Mouse (Mus musculus): ENCODE measurements around the gene Ush1c. TPM values are rescaled to one million over a fixed set of nuclear protein-coding genes. Genes with fewer than 3 reads are reported as not detected.
"Not testable (repeated sequence)": the region's sequence is repeated elsewhere in the genome, so short reads cannot be mapped to it uniquely, and the experiment has no call there.

The Ush1c gene
- polyA plus RNA-seq, 1 experiment from 2014 or later, result 2.1 TPM

GRCm38 (mm10) chr7:46179431-46180275 lies 58.6 kb downstream of the Ush1c start, which contains the start of gene Abcc8:
TSS of gene Abcc8 (minus strand) at chr7:46180033.
- Histone ChIP-seq H3K27ac (replicated peaks in 1 of 2; ENCODE audit: control insufficient read depth in 1 of 2, insufficient read depth in 1 of 2, low read depth in 2 of 2, low read length in 2 of 2) (no peak within 1 kb of the TSS), H3K9ac (ENCODE audit: low read length) (peak within 1 kb of the TSS; percentile 72), H3K9me3 (ENCODE audit: control insufficient read depth, low read length) (no peaks in the 10 kb centered on the region), H3K4me1 (ENCODE audit: control insufficient read depth in 2 of 2, insufficient read depth in 2 of 2, low read length in 2 of 2) (no peaks in the 10 kb centered on the region; a peak in 1 of 4 replicates), H3K27me3 (ENCODE audit: control insufficient read depth, insufficient read depth, low read length) (peaks cover 44% of the 10 kb centered on the region), H3K4me3 (ENCODE audit: control insufficient read depth in 1 of 2, insufficient read depth in 1 of 2, low read depth in 1 of 2, low read length in 2 of 2) (peak within 1 kb of the TSS; percentile 51 to 57), H3K4me2 (ENCODE audit: low read length) (peak within 1 kb of the TSS; percentile 88), H3K36me3 (ENCODE audit: control insufficient read depth, insufficient read depth, low read length) (no peaks in the 10 kb centered on the region)
- under 1% methylated on average over 75 of the region's 75 CpGs for WGBS
- peak; percentile 22; the same call in 1 of the 2 replicates for ATAC-seq (ENCODE audit: insufficient number of reproducible peaks, insufficient read depth, low FRiP score, low read depth)

DNA sequence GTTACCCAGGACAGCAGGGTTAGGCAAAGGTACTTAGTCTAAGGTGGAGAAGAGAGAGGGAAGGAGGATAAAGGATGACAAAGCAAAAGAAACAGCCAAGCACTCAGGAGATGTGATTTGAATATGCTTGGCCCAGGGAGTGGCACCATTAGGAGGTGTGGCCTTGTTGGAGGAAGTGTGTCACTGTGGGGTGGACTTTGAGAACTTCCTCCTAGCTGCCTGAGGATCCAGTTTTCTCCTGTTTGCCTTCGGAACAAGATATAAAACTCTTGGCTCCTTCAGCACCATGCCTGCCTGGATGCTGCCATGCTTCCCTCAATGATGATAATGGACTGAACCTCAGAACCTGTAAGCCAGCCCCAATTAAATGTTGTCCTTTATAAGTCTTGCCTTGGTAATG lies 69.3 kb downstream of the Ush1c start:
- H3K4me1 ChIP-seq (ENCODE audit: control insufficient read depth in 2 of 2, insufficient read depth in 2 of 2, low read length in 2 of 2); H3K4me2 ChIP-seq (ENCODE audit: low read length); H3K27ac ChIP-seq (replicated peaks in 1 of 2; ENCODE audit: control insufficient read depth in 1 of 2, insufficient read depth in 1 of 2, low read depth in 2 of 2, low read length in 2 of 2); ATAC-seq (ENCODE audit: insufficient number of reproducible peaks, insufficient read depth, low FRiP score, low read depth); H3K36me3 ChIP-seq (ENCODE audit: control insufficient read depth, insufficient read depth, low read length); H3K4me3 ChIP-seq (ENCODE audit: control insufficient read depth in 1 of 2, insufficient read depth in 1 of 2, low read depth in 1 of 2, low read length in 2 of 2); H3K9ac ChIP-seq (ENCODE audit: low read length); H3K9me3 ChIP-seq (ENCODE audit: control insufficient read depth, low read length); H3K27me3 ChIP-seq (ENCODE audit: control insufficient read depth, insufficient read depth, low read length): not testable (repeated sequence)
- WGBS, result 61% methylated on average over 1 of the region's 1 CpGs

GRCm38 (mm10) chr7:46168402-46168801 lies 69.9 kb downstream of the Ush1c start:
- 0 out of 2 replicates have a peak, but pooled peaks cover 3% of the 10 kb centered on the region for H3K36me3 ChIP-seq (ENCODE audit: control insufficient read depth, insufficient read depth, low read length)
- no peaks in the 10 kb centered on the region for H3K4me1 ChIP-seq (ENCODE audit: control insufficient read depth in 2 of 2, insufficient read depth in 2 of 2, low read length in 2 of 2)
- no peak overlapping the region for H3K4me3 ChIP-seq (ENCODE audit: control insufficient read depth in 1 of 2, insufficient read depth in 1 of 2, low read depth in 1 of 2, low read length in 2 of 2)
- H3K4me2 ChIP-seq (ENCODE audit: low read length), result no peak overlapping the region
- H3K27ac ChIP-seq (replicated peaks in 1 of 2; ENCODE audit: control insufficient read depth in 1 of 2, insufficient read depth in 1 of 2, low read depth in 2 of 2, low read length in 2 of 2), result no peak overlapping the region
- no peaks in the 10 kb centered on the region for H3K27me3 ChIP-seq (ENCODE audit: control insufficient read depth, insufficient read depth, low read length)
- no peak overlapping the region for H3K9ac ChIP-seq (ENCODE audit: low read length)
- H3K9me3 ChIP-seq (ENCODE audit: control insufficient read depth, low read length), result no peaks in the 10 kb centered on the region
- ATAC-seq (ENCODE audit: insufficient number of reproducible peaks, insufficient read depth, low FRiP score, low read depth), result no peak
- 87% methylated on average over 6 of the region's 6 CpGs for WGBS

DNA sequence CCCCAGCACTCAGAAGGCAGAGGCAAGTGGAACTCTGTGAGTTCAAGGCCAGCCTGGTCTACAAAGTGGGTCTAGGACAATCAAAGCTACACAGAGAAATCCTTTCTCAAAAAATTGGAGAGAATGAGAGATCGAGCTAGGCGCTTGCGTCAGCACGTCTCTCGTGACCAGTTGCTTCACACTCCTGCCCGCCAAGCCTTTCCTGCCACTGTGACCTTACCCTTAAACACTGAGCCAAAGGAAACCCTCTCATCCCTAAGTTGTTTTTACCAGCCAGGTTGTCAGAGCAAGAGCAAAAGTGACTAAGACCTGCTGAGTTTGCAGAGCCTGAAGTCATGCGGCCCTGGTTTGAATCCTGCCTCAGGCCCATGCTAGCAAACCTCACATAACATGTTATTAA lies 70.4 kb downstream of the Ush1c start:
- no peak for ATAC-seq (ENCODE audit: insufficient number of reproducible peaks, insufficient read depth, low FRiP score, low read depth)
- H3K4me3 ChIP-seq (ENCODE audit: control insufficient read depth in 1 of 2, insufficient read depth in 1 of 2, low read depth in 1 of 2, low read length in 2 of 2), result no peak overlapping the region
- H3K27ac ChIP-seq (replicated peaks in 1 of 2; ENCODE audit: control insufficient read depth in 1 of 2, insufficient read depth in 1 of 2, low read depth in 2 of 2, low read length in 2 of 2), result no peak overlapping the region
- H3K27me3 ChIP-seq (ENCODE audit: control insufficient read depth, insufficient read depth, low read length), result no peaks in the 10 kb centered on the region
- 94% methylated on average over 7 of the region's 7 CpGs for WGBS
- H3K4me2 ChIP-seq (ENCODE audit: low read length), result no peak overlapping the region
- H3K9me3 ChIP-seq (ENCODE audit: control insufficient read depth, low read length), result no peaks in the 10 kb centered on the region
- 0 out of 2 replicates have a peak, but pooled peaks cover 3% of the 10 kb centered on the region for H3K36me3 ChIP-seq (ENCODE audit: control insufficient read depth, insufficient read depth, low read length)
- H3K9ac ChIP-seq (ENCODE audit: low read length), result no peak overlapping the region
- peaks cover under 1 to 2% of the 10 kb centered on the region in 2 experiments; a peak in 2 of 4 replicates for H3K4me1 ChIP-seq (ENCODE audit: control insufficient read depth in 2 of 2, insufficient read depth in 2 of 2, low read length in 2 of 2)

DNA sequence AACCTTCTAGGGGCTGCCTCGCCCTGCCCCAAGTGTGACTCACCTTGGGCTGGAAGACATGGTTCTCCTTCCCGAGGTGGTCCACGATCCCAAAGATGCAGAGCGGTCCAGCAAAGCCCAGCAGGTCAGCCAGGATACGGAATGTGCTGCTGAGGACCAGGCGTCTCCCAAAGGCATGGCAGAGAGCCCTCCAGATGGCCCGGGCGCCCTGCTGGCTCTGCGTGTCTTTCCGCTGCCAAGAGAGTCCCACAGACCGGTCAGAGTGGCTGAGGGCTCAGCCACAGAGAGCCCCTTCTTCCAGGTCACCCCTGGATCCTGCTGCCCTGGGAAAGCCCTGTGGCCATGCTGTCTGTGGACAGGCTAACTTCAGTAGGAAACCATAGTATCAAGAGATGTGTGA lies 72.4 kb downstream of the Ush1c start:
- Histone ChIP-seq H3K27ac (replicated peaks in 1 of 2; ENCODE audit: control insufficient read depth in 1 of 2, insufficient read depth in 1 of 2, low read depth in 2 of 2, low read length in 2 of 2) (no peak overlapping the region), H3K4me2 (ENCODE audit: low read length) (no peak overlapping the region), H3K4me1 (ENCODE audit: control insufficient read depth in 2 of 2, insufficient read depth in 2 of 2, low read length in 2 of 2) (peaks cover 11 to 17% of the 10 kb centered on the region in 2 experiments), H3K9ac (ENCODE audit: low read length) (no peak overlapping the region), H3K36me3 (ENCODE audit: control insufficient read depth, insufficient read depth, low read length) (0 out of 2 replicates have a peak, but pooled peaks cover 3% of the 10 kb centered on the region), H3K9me3 (ENCODE audit: control insufficient read depth, low read length) (no peaks in the 10 kb centered on the region), H3K27me3 (ENCODE audit: control insufficient read depth, insufficient read depth, low read length) (no peaks in the 10 kb centered on the region), H3K4me3 (ENCODE audit: control insufficient read depth in 1 of 2, insufficient read depth in 1 of 2, low read depth in 1 of 2, low read length in 2 of 2) (no peak overlapping the region)
- WGBS, result 88% methylated on average over 11 of the region's 11 CpGs
- no peak for ATAC-seq (ENCODE audit: insufficient number of reproducible peaks, insufficient read depth, low FRiP score, low read depth)

DNA sequence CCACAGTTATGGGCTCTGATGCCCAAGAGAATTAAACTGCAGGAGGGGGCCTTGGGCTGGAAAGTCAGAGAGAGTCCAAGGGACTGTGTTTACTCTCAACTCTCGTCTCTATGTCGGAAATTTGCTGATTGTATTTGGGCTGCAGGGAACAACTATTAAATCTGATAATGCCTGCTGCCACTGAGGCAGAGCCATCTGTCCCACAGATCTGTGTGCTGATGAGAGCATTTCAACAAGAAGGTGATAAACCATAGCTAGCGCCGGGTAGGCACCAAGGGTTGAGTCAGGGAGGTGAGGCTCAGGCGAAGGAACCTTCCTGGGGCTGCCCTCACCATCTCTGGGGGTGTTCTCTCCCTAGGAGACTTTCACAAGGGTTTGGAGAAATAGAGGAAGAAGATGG lies 75.6 kb downstream of the Ush1c start:
- Histone ChIP-seq H3K36me3 (ENCODE audit: control insufficient read depth, insufficient read depth, low read length) (0 out of 2 replicates have a peak, but pooled peaks cover 3% of the 10 kb centered on the region), H3K27ac (replicated peaks in 1 of 2; ENCODE audit: control insufficient read depth in 1 of 2, insufficient read depth in 1 of 2, low read depth in 2 of 2, low read length in 2 of 2) (peak overlapping the region; percentile 67 to 82), H3K4me3 (ENCODE audit: control insufficient read depth in 1 of 2, insufficient read depth in 1 of 2, low read depth in 1 of 2, low read length in 2 of 2) (no peak overlapping the region), H3K4me1 (ENCODE audit: control insufficient read depth in 2 of 2, insufficient read depth in 2 of 2, low read length in 2 of 2) (peaks cover 11 to 20% of the 10 kb centered on the region in 2 experiments), H3K27me3 (ENCODE audit: control insufficient read depth, insufficient read depth, low read length) (no peaks in the 10 kb centered on the region), H3K9ac (ENCODE audit: low read length) (no peak overlapping the region), H3K4me2 (ENCODE audit: low read length) (peak overlapping the region; percentile 48; the same call in 1 of the 2 replicates), H3K9me3 (ENCODE audit: control insufficient read depth, low read length) (no peaks in the 10 kb centered on the region)
- ATAC-seq (ENCODE audit: insufficient number of reproducible peaks, insufficient read depth, low FRiP score, low read depth), result no peak
- 69% methylated on average over 5 of the region's 5 CpGs for WGBS

DNA sequence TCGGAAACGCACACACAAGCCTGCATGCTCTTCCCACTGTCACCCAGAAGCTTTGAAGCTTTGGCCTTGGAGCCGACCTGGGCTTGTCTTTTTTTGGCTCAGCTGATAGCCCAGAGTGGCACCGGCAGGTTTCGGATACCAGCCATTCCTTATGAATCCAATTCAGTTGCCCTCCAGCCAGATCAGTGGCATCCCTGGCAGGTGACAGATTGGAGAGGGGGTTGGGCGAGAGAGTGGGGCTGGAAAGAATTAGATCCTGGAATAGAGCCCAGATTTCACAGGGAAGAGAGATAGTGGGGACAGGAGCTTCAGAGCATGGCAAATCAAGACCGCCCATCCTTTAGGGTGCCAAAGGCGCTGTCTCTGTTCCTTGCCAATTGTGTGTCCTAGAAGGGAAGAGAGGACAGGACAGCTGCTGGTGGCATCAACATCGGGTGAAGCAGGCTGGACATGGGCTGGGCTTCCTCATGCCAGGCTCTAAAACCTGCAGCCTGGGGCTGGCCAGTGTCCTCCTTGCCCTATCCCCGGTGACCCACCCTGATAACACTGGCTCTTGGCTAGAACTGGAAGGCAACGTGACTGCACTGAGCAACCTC lies 76.1 kb downstream of the Ush1c start:
- H3K9ac ChIP-seq (ENCODE audit: low read length), result peak overlapping the region; percentile 4; the same call in 1 of the 2 replicates
- peak overlapping the region; percentile 67 to 82 for H3K27ac ChIP-seq (replicated peaks in 1 of 2; ENCODE audit: control insufficient read depth in 1 of 2, insufficient read depth in 1 of 2, low read depth in 2 of 2, low read length in 2 of 2)
- no peaks in the 10 kb centered on the region for H3K9me3 ChIP-seq (ENCODE audit: control insufficient read depth, low read length)
- peak overlapping the region; percentile 48 for H3K4me2 ChIP-seq (ENCODE audit: low read length)
- 0 out of 2 replicates have a peak, but pooled peaks cover 3% of the 10 kb centered on the region for H3K36me3 ChIP-seq (ENCODE audit: control insufficient read depth, insufficient read depth, low read length)
- no peak overlapping the region for H3K4me3 ChIP-seq (ENCODE audit: control insufficient read depth in 1 of 2, insufficient read depth in 1 of 2, low read depth in 1 of 2, low read length in 2 of 2)
- ATAC-seq (ENCODE audit: insufficient number of reproducible peaks, insufficient read depth, low FRiP score, low read depth), result peak; percentile 54
- H3K27me3 ChIP-seq (ENCODE audit: control insufficient read depth, insufficient read depth, low read length), result no peaks in the 10 kb centered on the region
- peaks cover 11 to 20% of the 10 kb centered on the region in 2 experiments for H3K4me1 ChIP-seq (ENCODE audit: control insufficient read depth in 2 of 2, insufficient read depth in 2 of 2, low read length in 2 of 2)
- 31% methylated on average over 11 of the region's 11 CpGs for WGBS
